In genomic region chr1:51906206-51906906, GRCm38 (mm10) we compare ENCODE assay signal across 28 mouse cellular contexts. TPM values are rescaled to one million over a fixed set of nuclear protein-coding genes. Genes with fewer than 3 reads are reported as not detected.
DNase-seq lines count a peak whose midpoint lies in the region; ATAC-seq and TF ChIP-seq lines count a peak whose summit lies in the region.
"Had no signal": no experiment of that assay in that cellular context is flagged by ENCODE, and none has a peak within 500 bp of the region (broad histone marks: within the 10 kb centered on the region; RNA-seq: fewer than 3 reads in every experiment).

No protein-coding gene starts in this region.

- WGBS in intestine, embryonic 16.5 days: 76% methylated on average over 8 of the region's 8 CpGs
- 59% methylated on average over 8 of the region's 8 CpGs for WGBS in intestine, postnatal 0 days
- WGBS in large intestine, adult 2 months: 33% methylated on average over 8 of the region's 8 CpGs
- WGBS in hindbrain, postnatal 0 days: 92% methylated on average over 8 of the region's 8 CpGs

- peaks cover 22% of the 10 kb centered on the region for H3K4me1 ChIP-seq in intestine, embryonic 16.5 days (ENCODE audit: control insufficient read depth, insufficient read depth, low read length)
- 0 out of 2 replicates have a peak, but pooled peaks cover 2% of the 10 kb centered on the region for H3K4me1 ChIP-seq in intestine, postnatal 0 days (replicated peaks; ENCODE audit: control insufficient read depth, insufficient read depth, low read length)
- H3K4me1 ChIP-seq in hindbrain, postnatal 0 days (ENCODE audit: insufficient read depth, low read length): no peaks in the 10 kb centered on the region; the same call in 1 of the 2 replicates

- H3K27me3 ChIP-seq in intestine, embryonic 16.5 days (replicated peaks; ENCODE audit: control insufficient read depth, insufficient read depth, low read length): no peaks in the 10 kb centered on the region
- no peaks in the 10 kb centered on the region for H3K27me3 ChIP-seq in intestine, postnatal 0 days (replicated peaks; ENCODE audit: control insufficient read depth, insufficient read depth, low read length)
- H3K27me3 ChIP-seq in hindbrain, postnatal 0 days (ENCODE audit: insufficient read depth, low read length): no peaks in the 10 kb centered on the region
- H3K27me3 ChIP-seq: embryonic facial prominence, embryonic 13.5 days; forebrain, embryonic 12.5 days; forebrain, embryonic 15.5 days; heart, embryonic 12.5 days; heart, embryonic 15.5 days had no signal

- no peak overlapping the region for H3K4me3 ChIP-seq in intestine, embryonic 16.5 days (ENCODE audit: low read length)
- H3K4me3 ChIP-seq in intestine, postnatal 0 days (ENCODE audit: low read depth, low read length): no peak overlapping the region
- H3K4me3 ChIP-seq in hindbrain, postnatal 0 days (ENCODE audit: low read length): no peak overlapping the region
- H3K4me3 ChIP-seq: embryonic facial prominence, embryonic 10.5 days; embryonic facial prominence, embryonic 13.5 days; erythroblast, embryonic 14.5 days; forebrain, embryonic 12.5 days; forebrain, embryonic 15.5 days; heart, embryonic 12.5 days; heart, embryonic 15.5 days had no signal

- no peaks in the 10 kb centered on the region for H3K9me3 ChIP-seq in intestine, embryonic 16.5 days (ENCODE audit: control insufficient read depth, low read length)
- no peaks in the 10 kb centered on the region for H3K9me3 ChIP-seq in intestine, postnatal 0 days (ENCODE audit: control insufficient read depth)
- H3K9me3 ChIP-seq in hindbrain, postnatal 0 days (ENCODE audit: low read length): no peaks in the 10 kb centered on the region
- H3K9me3 ChIP-seq: embryonic facial prominence, embryonic 10.5 days; embryonic facial prominence, embryonic 13.5 days; forebrain, embryonic 12.5 days; forebrain, embryonic 15.5 days; heart, embryonic 12.5 days; heart, embryonic 15.5 days had no signal

- no peaks in the 10 kb centered on the region for H3K36me3 ChIP-seq in intestine, embryonic 16.5 days (ENCODE audit: control insufficient read depth, insufficient read depth, low read length)
- H3K36me3 ChIP-seq in intestine, postnatal 0 days (ENCODE audit: control insufficient read depth, insufficient read depth): no peaks in the 10 kb centered on the region
- no peaks in the 10 kb centered on the region for H3K36me3 ChIP-seq in hindbrain, postnatal 0 days (ENCODE audit: insufficient read depth, low read length)
- H3K36me3 ChIP-seq: forebrain, embryonic 15.5 days; heart, embryonic 12.5 days; heart, embryonic 15.5 days had no signal

- H3K9ac ChIP-seq in intestine, embryonic 16.5 days (ENCODE audit: low read depth, low read length): no peak overlapping the region
- H3K9ac ChIP-seq in intestine, postnatal 0 days (ENCODE audit: low read depth, low read length): no peak overlapping the region
- no peak overlapping the region for H3K9ac ChIP-seq in hindbrain, postnatal 0 days (replicated peaks; ENCODE audit: low read length)
- H3K9ac ChIP-seq: embryonic facial prominence, embryonic 13.5 days; forebrain, embryonic 12.5 days; forebrain, embryonic 15.5 days; heart, embryonic 12.5 days; heart, embryonic 15.5 days; hindbrain, embryonic 14.5 days had no signal

- H3K4me2 ChIP-seq in intestine, embryonic 16.5 days (ENCODE audit: low read depth, low read length): no peak overlapping the region
- no peak overlapping the region for H3K4me2 ChIP-seq in intestine, postnatal 0 days (replicated peaks; ENCODE audit: low read depth)
- H3K4me2 ChIP-seq in hindbrain, postnatal 0 days (ENCODE audit: low read depth, low read length): no peak overlapping the region
- H3K4me2 ChIP-seq: embryonic facial prominence, embryonic 13.5 days; forebrain, embryonic 12.5 days; forebrain, embryonic 15.5 days; heart, embryonic 12.5 days; heart, embryonic 15.5 days; hindbrain, embryonic 14.5 days had no signal

- DNase-seq in frontal cortex, postnatal 25 days (ENCODE audit: low spot score in 2 of 2): no peak
- DNase-seq in R1 (ENCODE audit: low read depth, low spot score): peak; percentile 74
- peak; percentile 46 for DNase-seq in large intestine, adult 2 months (ENCODE audit: low read depth, low spot score)
- DNase-seq in kidney, adult 8-10 months: no peak
- no peak for DNase-seq in hindbrain, postnatal 0 days (ENCODE audit: low spot score)
- DNase-seq: adrenal gland, adult 2 months; adrenal gland, postnatal 14 days; cerebellum, adult 11-12 months; cerebellum, adult 8-10 months; cerebellum, postnatal 10 days; cerebellum, postnatal 36 days; embryo, embryonic 11 days; gastrocnemius, postnatal 25 days; heart, postnatal 10 days; heart, postnatal 4 days; kidney, adult 18-20 months had no signal

- ATAC-seq in frontal cortex, adult (ENCODE audit: low TSS enrichment): peak; percentile 55
- 0 out of 2 replicates have a peak, but pooled peaks have one; percentile 48 for ATAC-seq in intestine, embryonic 16.5 days
- ATAC-seq in intestine, postnatal 0 days: no peak
- ATAC-seq in hindbrain, postnatal 0 days: no peak
- ATAC-seq: forebrain, embryonic 15.5 days had no signal

- TF ChIP-seq CTCF in intestine, postnatal 0 days (IDR thresholded peaks at IDR 0.05; ENCODE audit: low read depth): no peak
- TF ChIP-seq CTCF in hindbrain, postnatal 0 days (IDR thresholded peaks at IDR 0.05; ENCODE audit: low read depth): no peak

- no peak overlapping the region; the same call in 1 of the 2 replicates for H3K27ac ChIP-seq in intestine, embryonic 16.5 days (ENCODE audit: low read length)
- H3K27ac ChIP-seq in intestine, postnatal 0 days (ENCODE audit: low read depth, low read length): no peak overlapping the region
- no peak overlapping the region for H3K27ac ChIP-seq in hindbrain, postnatal 0 days
- H3K27ac ChIP-seq: embryonic facial prominence, embryonic 10.5 days; embryonic facial prominence, embryonic 13.5 days; forebrain, embryonic 12.5 days; forebrain, embryonic 15.5 days; heart, embryonic 15.5 days; hindbrain, embryonic 14.5 days had no signal

RNA-seq across cellular contexts. Expression of gene Myo1b, which starts 9.5 kb away (rescaled TPM):
- 30.8 and 40.8 TPM in 2 replicates for polyA plus RNA-seq in intestine, embryonic 16.5 days (2015; fragmentation: Nextera tagmentation; extraction: Ambion mirVana)
- 15.8 and 18.4 TPM in 2 replicates for polyA plus RNA-seq in intestine, postnatal 0 days (2015; fragmentation: Nextera tagmentation; extraction: Ambion mirVana)
- 5.4 and 8.9 TPM in 2 replicates for polyA plus RNA-seq in large intestine, adult 2 months (2012; rRNA removed)
- total RNA-seq in hindbrain, postnatal 0 days (2014; rRNA removed): 20.3 and 27.9 TPM in 2 replicates
- polyA plus RNA-seq in hindbrain, postnatal 0 days (2015; fragmentation: Nextera tagmentation; extraction: Ambion mirVana): 44.7 and 45.2 TPM in 2 replicates
- total RNA-seq: MEL had no signal
- polyA plus RNA-seq: erythroblast, embryonic 14.5 days had no signal

Comparison
In these comparisons a context has a peak if more than half of its experiments do, and no peak if none do; other contexts are left out.
1. ATAC-seq: peak in frontal cortex, adult (single experiment) and intestine, embryonic 16.5 days (single experiment); none in intestine, postnatal 0 days (single experiment) and hindbrain, postnatal 0 days (single experiment).
2. DNase-seq: peak in R1 (single experiment) and large intestine, adult 2 months (single experiment); none in frontal cortex, postnatal 25 days (0 of 2), kidney, adult 8-10 months (0 of 2) and hindbrain, postnatal 0 days (single experiment).